Mouse (Mus musculus): Measurements from ENCODE around the gene Gas2l3.

GRCm38 (mm10) chr10:89392687-89393086 lies 51.1 kb downstream of the Gas2l3 start:
- TF ChIP-seq CTCF (IDR thresholded peaks at IDR 0.05; ENCODE audit: low read depth, low read length): no peak
- TF ChIP-seq GATA2 (IDR thresholded peaks at IDR 0.05; ENCODE audit: borderline replicate concordance, low read depth, low read length): no peak
- TF ChIP-seq POLR2AphosphoS5 (IDR thresholded peaks at IDR 0.05; ENCODE audit: insufficient replicate concordance, low read depth, low read length): no peak

All from G1E (cell line).